Mouse (Mus musculus): ENCODE data around the gene Filip1l. TPM values are rescaled to one million over a fixed set of nuclear protein-coding genes. Genes with fewer than 3 reads are reported as not detected.

Filip1l gene
- total RNA-seq, 1 experiment = 7.4 TPM

DNA sequence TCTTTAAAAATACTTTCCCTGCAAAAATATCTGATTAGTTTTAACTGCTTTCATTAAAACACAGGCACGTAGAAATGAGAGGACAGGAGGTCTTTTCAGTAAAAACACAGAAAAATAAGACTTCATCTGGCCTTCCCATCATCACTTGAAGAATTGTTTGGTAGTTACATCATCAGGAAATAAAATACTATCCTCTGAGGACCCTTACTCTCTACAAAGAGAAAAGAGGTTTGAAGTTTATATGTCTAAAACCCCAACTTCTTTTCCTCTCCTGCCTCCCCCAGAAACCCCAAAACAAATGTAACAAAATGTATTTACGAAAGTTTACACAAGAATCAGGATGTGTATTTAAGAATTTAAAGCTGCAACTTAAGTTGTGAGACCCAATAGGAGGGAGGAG lies 195.7 kb downstream of the Filip1l start:
- no peak for TF ChIP-seq ZC3H11A (IDR thresholded peaks at IDR 0.05; ENCODE audit: borderline replicate concordance, low read depth, low read length)
- no peak for TF ChIP-seq CHD2 (IDR thresholded peaks at IDR 0.05; ENCODE audit: low read depth, low read length)
- TF ChIP-seq MAFK (IDR thresholded peaks at IDR 0.05; ENCODE audit: insufficient read depth, low read depth, low read length) = no peak
- TF ChIP-seq ZNF384 (IDR thresholded peaks at IDR 0.05; ENCODE audit: low read depth, low read length) = no peak
- no peak for TF ChIP-seq HCFC1 (IDR thresholded peaks at IDR 0.05; ENCODE audit: borderline replicate concordance, insufficient read depth, low read length)
- Histone ChIP-seq H3K36me3 (ENCODE audit: control insufficient read depth, insufficient read depth, low read length, poor library complexity, severe bottlenecking) (no peaks in the 10 kb centered on the region), H3K9ac (ENCODE audit: insufficient read depth, low read depth, low read length, poor library complexity, severe bottlenecking) (peak overlapping the region; percentile 89), H3K9me3 (ENCODE audit: control insufficient read depth, insufficient read depth, low read depth, low read length) (no peaks in the 10 kb centered on the region), H3K27ac (ENCODE audit: insufficient read depth, low read depth, low read length, poor library complexity, severe bottlenecking) (no peak overlapping the region), H3K4me3 (ENCODE audit: insufficient read depth in 1 of 2, low read depth in 1 of 2, low read length in 2 of 2, poor library complexity in 1 of 2, severe bottlenecking in 1 of 2) (peak overlapping the region; percentile 60 to 92), H3K4me1 (ENCODE audit: control insufficient read depth in 2 of 2, insufficient read depth in 2 of 2, low read length in 2 of 2, poor library complexity in 1 of 2) (peaks cover 0 to 8% of the 10 kb centered on the region in 2 experiments; a peak in 1 of 4 replicates)
- in situ Hi-C loops (cut with MboI; ENCODE audit: low sequenced_read_pairs in 2 of 2, unreplicated experiment in 2 of 2) = no loop called here
- no peak for DNase-seq (ENCODE audit: low read depth, low spot score)

- Histone ChIP-seq H3K4me1 (ENCODE audit: control insufficient read depth in 2 of 2, insufficient read depth in 2 of 2, low read length in 2 of 2, poor library complexity in 1 of 2) (peaks cover 0 to 8% of the 10 kb centered on the region in 2 experiments; a peak in 1 of 4 replicates), H3K4me3 (ENCODE audit: insufficient read depth in 1 of 2, low read depth in 1 of 2, low read length in 2 of 2, poor library complexity in 1 of 2, severe bottlenecking in 1 of 2) (peak overlapping the region; percentile 75 to 92), H3K9me3 (ENCODE audit: control insufficient read depth, insufficient read depth, low read depth, low read length) (no peaks in the 10 kb centered on the region), H3K9ac (ENCODE audit: insufficient read depth, low read depth, low read length, poor library complexity, severe bottlenecking) (peak overlapping the region; percentile 89), H3K36me3 (ENCODE audit: control insufficient read depth, insufficient read depth, low read length, poor library complexity, severe bottlenecking) (no peaks in the 10 kb centered on the region), H3K27ac (ENCODE audit: insufficient read depth, low read depth, low read length, poor library complexity, severe bottlenecking) (no peak overlapping the region)
- TF ChIP-seq HCFC1 (IDR thresholded peaks at IDR 0.05; ENCODE audit: borderline replicate concordance, insufficient read depth, low read length) (no peak), MAFK (IDR thresholded peaks at IDR 0.05; ENCODE audit: insufficient read depth, low read depth, low read length) (no peak), ZC3H11A (IDR thresholded peaks at IDR 0.05; ENCODE audit: borderline replicate concordance, low read depth, low read length) (no peak), ZNF384 (IDR thresholded peaks at IDR 0.05; ENCODE audit: low read depth, low read length) (no peak), CHD2 (IDR thresholded peaks at IDR 0.05; ENCODE audit: low read depth, low read length) (no peak)
- in situ Hi-C loops (cut with MboI; ENCODE audit: low sequenced_read_pairs in 2 of 2, unreplicated experiment in 2 of 2) = no loop called here
- DNase-seq (ENCODE audit: low read depth, low spot score) = peak; percentile 34
Observed at GRCm38 (mm10) chr16:57549061-57550037, 196.5 kb downstream of the Filip1l start.

- no peaks in the 10 kb centered on the region for H3K9me3 ChIP-seq (ENCODE audit: control insufficient read depth, insufficient read depth, low read depth, low read length)
- H3K27ac ChIP-seq (ENCODE audit: insufficient read depth, low read depth, low read length, poor library complexity, severe bottlenecking) = no peak overlapping the region
- DNase-seq (ENCODE audit: low read depth, low spot score) = no peak
- H3K9ac ChIP-seq (ENCODE audit: insufficient read depth, low read depth, low read length, poor library complexity, severe bottlenecking) = no peak overlapping the region
- H3K36me3 ChIP-seq (ENCODE audit: control insufficient read depth, insufficient read depth, low read length, poor library complexity, severe bottlenecking) = no peaks in the 10 kb centered on the region
- no peak overlapping the region for H3K4me3 ChIP-seq (ENCODE audit: insufficient read depth in 1 of 2, low read depth in 1 of 2, low read length in 2 of 2, poor library complexity in 1 of 2, severe bottlenecking in 1 of 2)
- TF ChIP-seq HCFC1 (IDR thresholded peaks at IDR 0.05; ENCODE audit: borderline replicate concordance, insufficient read depth, low read length) = no peak
- no peak for TF ChIP-seq ZNF384 (IDR thresholded peaks at IDR 0.05; ENCODE audit: low read depth, low read length)
- no peak for TF ChIP-seq ZC3H11A (IDR thresholded peaks at IDR 0.05; ENCODE audit: borderline replicate concordance, low read depth, low read length)
- no peak for TF ChIP-seq MAFK (IDR thresholded peaks at IDR 0.05; ENCODE audit: insufficient read depth, low read depth, low read length)
- TF ChIP-seq CHD2 (IDR thresholded peaks at IDR 0.05; ENCODE audit: low read depth, low read length) = no peak
- peaks cover 0 to 4% of the 10 kb centered on the region in 2 experiments; a peak in 1 of 4 replicates for H3K4me1 ChIP-seq (ENCODE audit: control insufficient read depth in 2 of 2, insufficient read depth in 2 of 2, low read length in 2 of 2, poor library complexity in 1 of 2)
- in situ Hi-C loops (cut with MboI; ENCODE audit: low sequenced_read_pairs in 2 of 2, unreplicated experiment in 2 of 2) = no loop called here
Observed at GRCm38 (mm10) chr16:57550088-57550487, 197.2 kb downstream of the Filip1l start.

DNA sequence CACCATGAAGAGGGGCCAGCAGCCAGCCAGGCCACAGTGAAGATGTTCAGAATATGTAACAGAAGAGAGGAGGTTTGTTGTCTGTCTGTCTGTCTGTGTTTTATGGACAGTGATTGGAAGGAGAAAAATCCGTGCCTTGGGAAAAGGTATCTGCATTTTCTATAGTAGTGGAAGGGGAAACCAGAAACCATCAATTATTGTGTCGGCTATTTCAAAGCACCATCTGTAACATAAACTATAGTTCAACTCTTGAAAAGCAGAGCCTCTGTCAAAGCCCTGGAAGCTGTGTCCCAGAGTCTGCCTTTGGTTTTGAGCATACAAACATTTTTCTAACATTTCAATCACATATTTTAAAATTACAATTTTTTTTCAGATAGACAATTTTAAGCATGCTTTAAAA lies 197.9 kb downstream of the Filip1l start:
- H3K36me3 ChIP-seq (ENCODE audit: control insufficient read depth, insufficient read depth, low read length, poor library complexity, severe bottlenecking) = no peaks in the 10 kb centered on the region
- no peak overlapping the region for H3K9ac ChIP-seq (ENCODE audit: insufficient read depth, low read depth, low read length, poor library complexity, severe bottlenecking)
- peaks cover 0 to 2% of the 10 kb centered on the region in 2 experiments; a peak in 1 of 4 replicates for H3K4me1 ChIP-seq (ENCODE audit: control insufficient read depth in 2 of 2, insufficient read depth in 2 of 2, low read length in 2 of 2, poor library complexity in 1 of 2)
- H3K27ac ChIP-seq (ENCODE audit: insufficient read depth, low read depth, low read length, poor library complexity, severe bottlenecking) = no peak overlapping the region
- no peak for DNase-seq (ENCODE audit: low read depth, low spot score)
- H3K9me3 ChIP-seq (ENCODE audit: control insufficient read depth, insufficient read depth, low read depth, low read length) = no peaks in the 10 kb centered on the region
- H3K4me3 ChIP-seq (ENCODE audit: insufficient read depth in 1 of 2, low read depth in 1 of 2, low read length in 2 of 2, poor library complexity in 1 of 2, severe bottlenecking in 1 of 2) = no peak overlapping the region
- no peak for TF ChIP-seq HCFC1 (IDR thresholded peaks at IDR 0.05; ENCODE audit: borderline replicate concordance, insufficient read depth, low read length)
- TF ChIP-seq CHD2 (IDR thresholded peaks at IDR 0.05; ENCODE audit: low read depth, low read length) = no peak
- no peak for TF ChIP-seq ZNF384 (IDR thresholded peaks at IDR 0.05; ENCODE audit: low read depth, low read length)
- no peak for TF ChIP-seq MAFK (IDR thresholded peaks at IDR 0.05; ENCODE audit: insufficient read depth, low read depth, low read length)
- no peak for TF ChIP-seq ZC3H11A (IDR thresholded peaks at IDR 0.05; ENCODE audit: borderline replicate concordance, low read depth, low read length)
- in situ Hi-C loops (cut with MboI; ENCODE audit: low sequenced_read_pairs in 2 of 2, unreplicated experiment in 2 of 2) = no loop called here
